Mouse (Mus musculus) kidney, postnatal 0 days (tissue): ENCODE measurements around the gene Rgs6. TPM values are rescaled to one million over a fixed set of nuclear protein-coding genes. Genes with fewer than 3 reads are reported as not detected.

Experiments
- ATAC-seq: fragments of 200-750 bp; cut with Nextera tagmentation; replicated peaks from 2 replicates; pipeline ENCODE4 v1.8.0; 2017; ENCODE audit warnings: low read depth, moderate number of reproducible peaks, moderate TSS enrichment, moderate library complexity; ENCODE audit not compliant: low FRiP score
- DNase-seq: peaks from one replicate; pipeline ENCODE4 v3.0.0-alpha.2; 2016; ENCODE audit warnings: low spot score
- H3K27ac ChIP-seq: fragments of 300-500 bp; sonication (generic); 2 replicates; pipeline ENCODE4 v1.5.1; 2014; ENCODE audit warnings: mild to moderate bottlenecking
- H3K27me3 ChIP-seq: fragments of 300-500 bp; sonication (generic); 2 replicates; pipeline ENCODE4 v1.6.1; 2014; ENCODE audit warnings: low read length, mixed read lengths; ENCODE audit not compliant: insufficient read depth
- H3K36me3 ChIP-seq: fragments of 300-500 bp; sonication (generic); 2 replicates; pipeline ENCODE4 v1.6.1; 2014; ENCODE audit warnings: low read length, mixed read lengths; ENCODE audit not compliant: insufficient read depth
- H3K4me1 ChIP-seq: fragments of 300-500 bp; sonication (generic); replicated peaks from 2 replicates; pipeline ENCODE4 v1.6.1; 2014; ENCODE audit warnings: antibody characterized with exemption, low read length, mixed read lengths; ENCODE audit not compliant: insufficient read depth
- H3K4me2 ChIP-seq: fragments of 300-500 bp; sonication (generic); 2 replicates; pipeline ENCODE4 v1.6.1; 2014; ENCODE audit warnings: mild to moderate bottlenecking, low read length, moderate library complexity, mixed read lengths
- H3K4me3 ChIP-seq: fragments of 300-500 bp; sonication (generic); replicated peaks from 2 replicates; pipeline ENCODE4 v1.5.1; 2014; ENCODE audit warnings: low read depth, low read length
- H3K9ac ChIP-seq: fragments of 300-500 bp; sonication (generic); 2 replicates; pipeline ENCODE4 v1.6.1; 2014; ENCODE audit warnings: low read depth, low read length
- H3K9me3 ChIP-seq: fragments of 300-500 bp; sonication (generic); replicated peaks from 2 replicates; pipeline ENCODE4 v1.6.1; 2016; ENCODE audit warnings: low read length, inconsistent platforms, mixed read lengths
- CTCF ChIP-seq: IDR thresholded peaks from 2 replicates; pipeline ENCODE4 v1.5.1; 2016; ENCODE audit warnings: antibody characterized with exemption, low read depth, mild to moderate bottlenecking, moderate library complexity
- WGBS: fragments of 180-500 bp; shearing (Covaris S2); extraction: QIAGEN DNeasy Blood & Tissue Kit; methylation state at CpG from one replicate; pipeline ENCODE4 v1.1.7; 2014; 5-methylcytosine and 5-hydroxymethylcytosine counted together
- polyA plus RNA-seq: library from polyadenylated mRNA; unstranded; fragments of >200 nt; fragmentation: Nextera tagmentation; extraction: Ambion mirVana; gene quantifications from 2 replicates; pipeline ENCODE4 v1.2.1, GENCODE M21; 2015

Rgs6 gene
- polyA plus RNA-seq, 1 experiment from 2014 or later, result 2.2 TPM

DNA sequence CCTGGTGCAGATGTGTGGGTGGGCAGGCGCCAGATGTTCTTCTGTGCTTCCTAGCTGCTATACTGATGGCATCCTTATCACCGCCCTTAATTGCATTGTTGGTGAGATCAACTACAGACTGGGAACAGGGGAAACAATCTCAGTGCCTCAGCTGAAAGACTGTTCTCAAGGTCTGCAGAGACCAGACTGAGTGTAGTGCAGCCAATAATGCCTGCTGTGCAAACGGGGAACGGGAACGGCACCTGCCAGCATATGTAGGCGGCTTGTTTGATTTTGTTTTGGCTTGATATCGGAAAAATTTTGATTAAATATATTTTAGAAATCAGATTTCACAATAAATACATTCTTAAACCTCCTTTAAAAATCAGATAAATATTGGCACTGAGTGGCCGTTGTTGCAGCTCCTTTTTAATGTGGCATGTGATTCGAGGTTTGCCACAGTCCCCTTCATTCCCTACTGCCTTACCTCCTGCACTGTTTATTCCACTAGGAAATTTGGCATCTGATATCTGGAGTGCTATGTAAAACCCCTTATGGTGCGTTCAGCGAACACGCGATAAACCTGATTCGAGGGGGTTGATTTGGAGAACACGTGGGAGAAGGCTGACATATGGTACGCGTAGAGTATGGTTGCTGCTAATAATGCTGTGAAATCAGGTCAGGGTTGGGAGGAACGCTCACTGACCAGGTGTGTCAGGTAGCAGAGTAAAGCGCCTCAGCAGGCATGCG, 333.4 kb downstream of the Rgs6 start:
- Histone ChIP-seq H3K9ac (no peak overlapping the region), H3K9me3 (no peaks in the 10 kb centered on the region), H3K4me3 (no peak overlapping the region), H3K36me3 (no peaks in the 10 kb centered on the region), H3K4me1 (0 out of 2 replicates have a peak, but pooled peaks cover 5% of the 10 kb centered on the region), H3K27ac (no peak overlapping the region), H3K27me3 (no peaks in the 10 kb centered on the region), H3K4me2 (no peak overlapping the region)
- no peak for ATAC-seq
- 94% methylated on average over 20 of the region's 20 CpGs for WGBS
- no peak for DNase-seq
- no peak for TF ChIP-seq CTCF

DNA sequence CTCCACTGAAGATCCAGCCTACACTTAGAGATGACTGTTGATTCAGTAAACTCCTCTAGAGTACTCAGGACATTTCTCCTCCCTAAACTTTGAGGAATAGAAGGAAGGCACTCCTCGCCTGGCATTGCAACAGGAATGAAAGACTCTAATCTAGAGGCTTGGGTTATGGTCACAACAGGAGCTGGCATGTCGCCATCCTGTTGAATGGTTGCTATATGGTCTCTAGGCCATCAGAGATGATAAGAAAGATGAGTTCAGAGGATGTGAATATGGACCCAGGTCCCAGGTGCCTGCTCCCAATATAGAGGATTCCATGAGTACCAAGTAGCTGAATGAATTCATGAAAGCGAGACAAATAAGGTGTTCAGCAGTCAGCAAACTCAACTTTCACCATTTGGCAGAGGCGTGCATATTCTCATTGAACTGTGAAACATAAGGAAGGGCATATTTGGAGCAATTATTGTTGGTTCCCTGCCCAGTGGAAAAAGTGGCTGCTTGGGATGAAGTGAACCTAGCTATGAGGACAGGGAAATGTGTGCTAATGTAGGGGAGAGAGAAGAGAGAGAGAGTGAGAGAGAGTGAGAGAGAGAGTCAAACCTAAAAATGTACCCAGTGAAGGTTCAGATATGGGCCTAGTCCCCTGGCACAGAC, 334.9 kb downstream of the Rgs6 start:
- H3K9ac ChIP-seq, result no peak overlapping the region
- ATAC-seq (no peak), DNase-seq (no peak)
- no peak overlapping the region for H3K4me2 ChIP-seq
- H3K4me3 ChIP-seq, result no peak overlapping the region
- no peak overlapping the region for H3K27ac ChIP-seq
- no peaks in the 10 kb centered on the region for H3K27me3 ChIP-seq
- no peaks in the 10 kb centered on the region for H3K36me3 ChIP-seq
- WGBS, result 88% methylated on average over 4 of the region's 4 CpGs
- H3K4me1 ChIP-seq, result 0 out of 2 replicates have a peak, but pooled peaks cover 5% of the 10 kb centered on the region
- TF ChIP-seq CTCF, result no peak
- H3K9me3 ChIP-seq, result no peaks in the 10 kb centered on the region

DNA sequence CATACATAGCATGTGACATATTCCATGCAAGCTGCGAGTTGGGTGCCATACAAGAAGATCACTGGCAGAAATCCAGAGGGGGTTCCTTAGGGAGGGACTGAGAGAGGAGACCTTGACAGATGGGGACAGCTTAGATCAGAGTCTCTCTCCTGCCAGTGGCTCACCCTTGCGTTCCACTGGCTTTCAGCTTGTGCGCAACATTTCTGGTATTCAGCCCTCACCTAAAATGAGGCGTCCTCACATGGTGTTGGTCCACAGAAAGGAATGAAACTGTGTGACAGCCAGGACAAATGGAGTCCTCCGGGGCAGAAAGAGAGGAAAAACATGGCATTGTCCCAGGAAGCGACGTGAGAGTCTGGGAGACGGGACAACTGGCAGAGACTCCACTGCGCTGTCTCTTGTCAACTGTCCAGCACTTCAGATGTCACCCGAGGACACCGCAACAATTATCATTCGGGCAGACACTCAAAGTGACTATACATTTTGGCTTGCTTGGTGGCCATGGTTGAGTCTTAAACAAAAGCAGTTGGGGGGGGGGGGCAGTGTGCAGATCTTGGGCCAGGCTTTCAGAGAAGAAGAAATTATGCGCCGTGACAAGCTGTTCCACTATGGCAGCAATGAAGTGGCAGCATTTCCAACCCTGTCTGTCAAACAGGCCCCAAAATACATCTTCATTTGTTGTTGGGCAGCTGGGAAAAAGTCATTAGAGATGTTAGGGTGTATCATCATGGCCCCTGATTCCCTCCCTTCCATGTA, 344.8 kb downstream of the Rgs6 start:
- no peak overlapping the region for H3K4me2 ChIP-seq
- DNase-seq (no peak), ATAC-seq (no peak)
- no peak overlapping the region for H3K27ac ChIP-seq
- H3K36me3 ChIP-seq, result no peaks in the 10 kb centered on the region
- H3K4me3 ChIP-seq, result no peak overlapping the region
- WGBS, result 79% methylated on average over 14 of the region's 14 CpGs
- no peaks in the 10 kb centered on the region for H3K27me3 ChIP-seq
- no peaks in the 10 kb centered on the region for H3K9me3 ChIP-seq
- no peaks in the 10 kb centered on the region for H3K4me1 ChIP-seq
- H3K9ac ChIP-seq, result no peak overlapping the region
- TF ChIP-seq CTCF, result no peak

DNA sequence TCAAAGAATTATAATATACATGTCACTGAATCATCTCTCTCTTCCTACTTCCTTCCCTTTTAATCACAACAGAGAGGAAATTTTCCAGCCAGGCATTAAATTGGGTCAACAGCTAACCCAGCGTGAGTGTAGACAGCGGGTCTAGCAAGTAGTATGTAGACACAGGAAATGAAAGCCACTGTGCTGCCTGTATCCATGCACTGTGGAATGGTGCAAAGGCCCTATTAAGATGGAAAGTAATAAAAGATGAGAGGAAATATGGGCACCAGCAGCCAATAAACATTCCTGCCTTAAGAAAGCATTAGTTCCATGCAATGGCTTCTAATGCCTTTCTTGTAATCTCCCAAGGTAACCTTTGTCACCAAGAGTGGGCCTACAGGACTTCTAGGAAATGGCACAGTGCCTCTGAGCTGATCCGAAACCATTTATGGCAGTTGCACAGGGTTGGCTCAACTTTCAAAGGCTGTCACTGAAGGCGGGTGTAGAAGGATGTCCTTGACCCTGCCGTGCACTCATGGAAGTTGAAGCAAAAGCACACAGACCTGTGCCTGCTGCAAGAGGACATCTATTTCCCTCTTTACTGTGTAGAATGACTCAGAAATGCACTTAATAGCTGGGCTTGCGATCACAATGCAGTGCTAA, 347.1 kb downstream of the Rgs6 start:
- Histone ChIP-seq H3K4me1 (no peaks in the 10 kb centered on the region), H3K27ac (no peak overlapping the region), H3K9me3 (no peaks in the 10 kb centered on the region), H3K27me3 (no peaks in the 10 kb centered on the region), H3K36me3 (no peaks in the 10 kb centered on the region), H3K4me3 (no peak overlapping the region), H3K4me2 (no peak overlapping the region), H3K9ac (no peak overlapping the region)
- TF ChIP-seq CTCF, result no peak
- ATAC-seq (no peak; the same call in 1 of the 2 replicates), DNase-seq (peak; percentile 19)
- 56% methylated on average over 6 of the region's 6 CpGs for WGBS

DNA sequence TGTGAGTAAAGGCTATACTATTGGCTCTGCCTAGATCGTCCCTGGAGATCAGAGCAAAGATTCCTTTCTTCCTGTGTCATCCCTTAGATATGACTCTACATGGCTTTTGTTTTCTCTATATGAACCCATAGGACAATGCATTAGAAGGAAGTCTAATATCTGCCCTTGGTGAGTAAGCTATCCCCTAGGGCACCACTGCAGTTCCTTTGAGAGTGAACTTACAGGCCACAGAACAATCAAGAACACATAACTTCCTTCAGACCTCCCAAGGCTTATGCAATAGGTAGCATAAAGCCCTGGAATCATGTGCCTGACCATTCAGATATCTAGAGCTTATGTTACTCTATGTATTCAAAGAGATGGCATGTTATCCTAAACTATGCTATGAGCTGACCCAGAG, 347.7 kb downstream of the Rgs6 start:
- Histone ChIP-seq H3K9me3 (no peaks in the 10 kb centered on the region), H3K9ac (no peak overlapping the region), H3K4me1 (no peaks in the 10 kb centered on the region), H3K4me2 (no peak overlapping the region), H3K4me3 (no peak overlapping the region), H3K27me3 (no peaks in the 10 kb centered on the region), H3K27ac (no peak overlapping the region), H3K36me3 (no peaks in the 10 kb centered on the region)
- WGBS, result 85% methylated on average over 1 of the region's 1 CpGs
- no peak for TF ChIP-seq CTCF
- DNase-seq (no peak), ATAC-seq (no peak)

DNA sequence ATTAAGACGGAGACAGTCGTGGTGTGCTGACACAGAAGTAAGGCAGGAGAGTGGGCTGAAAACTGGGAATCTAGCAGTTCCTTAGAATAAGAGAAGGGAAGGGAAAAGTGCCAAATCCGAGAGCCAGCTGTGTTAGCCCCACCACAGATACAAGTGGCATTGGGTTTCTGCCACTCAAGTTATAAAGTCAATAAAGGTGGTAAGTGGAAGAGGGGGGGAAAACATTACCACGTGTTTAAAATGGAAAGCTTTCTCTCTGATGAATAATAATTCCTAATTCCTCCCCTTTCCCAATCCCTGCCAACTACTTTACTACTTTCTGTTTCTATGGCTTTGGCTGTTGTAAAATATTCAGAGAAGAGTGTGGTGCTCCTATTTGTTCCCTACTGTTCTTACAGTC, 352.4 kb downstream of the Rgs6 start:
- TF ChIP-seq CTCF, result no peak
- no peak for ATAC-seq
- WGBS, result 61% methylated on average over 4 of the region's 4 CpGs
- Histone ChIP-seq H3K4me2 (no peak overlapping the region), H3K4me3 (no peak overlapping the region), H3K27me3 (no peaks in the 10 kb centered on the region), H3K36me3 (no peaks in the 10 kb centered on the region), H3K9ac (no peak overlapping the region), H3K9me3 (no peaks in the 10 kb centered on the region), H3K27ac (no peak overlapping the region), H3K4me1 (no peaks in the 10 kb centered on the region)
- no peak for DNase-seq
